Mouse (Mus musculus) gastrocnemius, adult 2 months (tissue): ENCODE measurements around the gene Gm17490. TPM values are rescaled to one million over a fixed set of nuclear protein-coding genes. Genes with fewer than 3 reads are reported as not detected.
"Not testable (repeated sequence)": the region's sequence is repeated elsewhere in the genome, so short reads cannot be mapped to it uniquely, and the experiment has no call there.

ENCODE experiments used
- DNase-seq: peaks from one replicate; pipeline ENCODE4 v3.0.0; 2022
- H3K27ac ChIP-seq: fragments of 200-600 bp; 2 replicates; pipeline ENCODE4 v1.8.1; 2022; ENCODE audit warnings: mild to moderate bottlenecking
- H3K4me3 ChIP-seq: fragments of 200-600 bp; 2 replicates; pipeline ENCODE4 v1.8.1; 2022; ENCODE audit warnings: mild to moderate bottlenecking, moderate library complexity
- CTCF ChIP-seq: fragments of 200-600 bp; IDR thresholded peaks from 2 replicates; pipeline ENCODE4 v1.8.1; 2022; ENCODE audit warnings: antibody characterized with exemption, mild to moderate bottlenecking, moderate library complexity
- intact Hi-C: fragments of 180-260 bp; cut with DNase I; formaldehyde crosslinking; loops from one replicate; pipeline ENCODE4 v1.15.1; 2025
- total RNA-seq, 2 experiments: library from RNA; stranded (reverse); gene quantifications; 2 replicates each; pipeline ENCODE4 v1.2.3; 2021

Gene Gm17490
- total RNA-seq, 2 experiments from 2014 or later: not detected

DNA sequence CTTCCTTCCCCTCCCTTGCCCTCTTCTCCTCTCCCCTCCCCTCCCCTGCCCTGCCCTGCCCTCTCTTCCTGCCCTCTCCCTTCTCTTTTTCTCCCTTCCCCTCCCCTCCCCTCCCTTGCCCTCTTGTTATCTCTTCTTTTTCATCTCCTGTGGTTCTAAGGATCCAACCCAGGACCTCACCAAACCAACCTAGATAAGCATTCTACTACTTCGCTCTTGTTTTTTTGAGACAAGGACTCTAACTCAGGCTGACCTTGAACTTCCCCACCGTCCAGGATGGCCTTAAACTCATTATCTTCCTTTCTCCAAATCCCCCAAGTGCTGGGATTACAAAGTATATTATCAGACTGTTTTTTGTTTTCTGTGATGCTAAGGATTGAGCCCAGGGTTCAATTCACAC lies 26.7 kb upstream of the Gm17490 start:
- Histone ChIP-seq H3K27ac (no peak overlapping the region), H3K4me3 (no peak overlapping the region)
- no peak for TF ChIP-seq CTCF
- DNase-seq: no peak
- intact Hi-C loops: no loop called here

- Histone ChIP-seq H3K27ac (no peak overlapping the region), H3K4me3 (no peak overlapping the region)
- no peak for TF ChIP-seq CTCF
- intact Hi-C loops: no loop called here
- no peak for DNase-seq
Measured at GRCm38 (mm10) chr2:11652196-11652595, 26.1 kb upstream of the Gm17490 start.

DNA sequence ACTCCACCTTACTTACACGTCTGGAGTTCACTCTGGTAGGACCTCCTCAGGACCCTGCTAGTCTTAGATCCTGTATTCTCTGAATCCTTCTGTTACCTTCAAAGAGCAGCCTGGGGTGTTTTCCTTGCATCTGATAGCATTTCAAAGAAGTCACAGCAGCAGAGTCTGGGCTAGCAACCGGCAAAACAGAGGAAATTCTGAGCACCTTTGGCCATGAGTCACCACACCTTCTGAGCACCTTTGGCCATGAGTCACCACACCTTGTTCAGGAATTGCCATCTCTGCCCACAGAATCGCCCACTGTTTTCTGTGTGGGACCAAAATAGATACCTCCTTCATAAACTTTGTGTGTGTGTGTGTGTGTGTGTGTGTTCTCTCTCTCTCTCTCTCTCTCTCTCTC lies 25.4 kb upstream of the Gm17490 start:
- no peak for TF ChIP-seq CTCF
- no peak overlapping the region for H3K4me3 ChIP-seq
- no peak overlapping the region for H3K27ac ChIP-seq
- no peak for DNase-seq
- intact Hi-C loops: no loop called here

GRCm38 (mm10) chr2:11645297-11645696 lies 19.2 kb upstream of the Gm17490 start:
- intact Hi-C loops: no loop called here
- no peak for TF ChIP-seq CTCF
- no peak overlapping the region for H3K4me3 ChIP-seq

GRCm38 (mm10) chr2:11644057-11644456 lies 18.0 kb upstream of the Gm17490 start:
- no peak for TF ChIP-seq CTCF
- no peak for DNase-seq
- Histone ChIP-seq H3K27ac (no peak overlapping the region), H3K4me3 (no peak overlapping the region)
- intact Hi-C loops: no loop called here

More at GRCm38 (mm10) chr2:11645297-11645696, 19.2 kb upstream of the Gm17490 start:
- DNase-seq: no peak
- no peak overlapping the region; the same call in 1 of the 2 replicates for H3K27ac ChIP-seq

DNA sequence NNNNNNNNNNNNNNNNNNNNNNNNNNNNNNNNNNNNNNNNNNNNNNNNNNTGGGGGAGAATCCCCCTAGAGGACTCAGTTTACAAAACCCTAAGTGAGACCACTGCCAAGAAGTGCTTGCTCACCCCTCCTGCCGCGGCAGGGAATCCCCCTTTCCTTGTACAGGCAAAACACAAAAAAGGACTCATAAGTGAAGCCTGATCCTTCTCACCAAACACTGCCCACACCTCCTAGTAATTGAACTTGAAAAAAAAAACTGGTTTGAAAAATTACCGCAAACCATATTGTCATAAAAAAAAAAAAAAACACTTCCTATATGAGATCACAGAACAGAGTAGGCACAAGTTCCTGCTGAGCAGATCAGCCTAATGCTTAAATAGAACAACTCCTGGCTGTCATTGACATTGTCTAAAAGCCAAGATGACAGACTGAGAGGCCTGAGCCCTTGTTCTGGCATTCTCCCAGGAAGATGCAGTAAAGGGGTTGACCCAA lies 16.4 kb upstream of the Gm17490 start, which contains the start of gene Il2ra:
TSS of gene Il2ra (plus strand) at position 357 of the 491 bp plus-strand sequence.
- Histone ChIP-seq H3K4me3 (no peak within 1 kb of the TSS), H3K27ac (0 out of 2 replicates have a peak within 1 kb of the TSS, but pooled peaks have one; percentile 28)
- no peak for TF ChIP-seq CTCF
- intact Hi-C loops: no loop called here
- no peak for DNase-seq

- no peak overlapping the region for H3K4me3 ChIP-seq
- intact Hi-C loops: no loop called here
- TF ChIP-seq CTCF: no peak
- H3K27ac ChIP-seq: no peak overlapping the region
- no peak for DNase-seq
Measured at GRCm38 (mm10) chr2:11637115-11637514, 11.1 kb upstream of the Gm17490 start.

DNA sequence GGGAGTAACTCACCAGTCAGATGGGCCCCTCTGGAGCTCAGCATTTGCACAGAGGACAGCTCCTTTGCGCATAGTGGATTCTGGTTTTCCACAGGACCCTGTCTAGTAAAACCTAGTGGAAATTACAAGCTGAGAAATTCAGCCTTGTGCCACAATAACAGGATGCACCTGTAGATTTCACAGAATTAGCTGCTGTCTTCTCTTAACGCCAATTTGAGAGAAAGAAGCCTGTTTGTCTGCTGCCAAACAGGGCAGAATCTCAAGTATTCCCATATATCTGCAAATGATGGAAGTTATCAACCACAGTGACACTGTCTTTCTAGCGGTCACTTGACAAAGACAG lies 10.0 kb upstream of the Gm17490 start:
- H3K27ac ChIP-seq: no peak overlapping the region
- no peak for DNase-seq
- intact Hi-C loops: no loop called here

DNA sequence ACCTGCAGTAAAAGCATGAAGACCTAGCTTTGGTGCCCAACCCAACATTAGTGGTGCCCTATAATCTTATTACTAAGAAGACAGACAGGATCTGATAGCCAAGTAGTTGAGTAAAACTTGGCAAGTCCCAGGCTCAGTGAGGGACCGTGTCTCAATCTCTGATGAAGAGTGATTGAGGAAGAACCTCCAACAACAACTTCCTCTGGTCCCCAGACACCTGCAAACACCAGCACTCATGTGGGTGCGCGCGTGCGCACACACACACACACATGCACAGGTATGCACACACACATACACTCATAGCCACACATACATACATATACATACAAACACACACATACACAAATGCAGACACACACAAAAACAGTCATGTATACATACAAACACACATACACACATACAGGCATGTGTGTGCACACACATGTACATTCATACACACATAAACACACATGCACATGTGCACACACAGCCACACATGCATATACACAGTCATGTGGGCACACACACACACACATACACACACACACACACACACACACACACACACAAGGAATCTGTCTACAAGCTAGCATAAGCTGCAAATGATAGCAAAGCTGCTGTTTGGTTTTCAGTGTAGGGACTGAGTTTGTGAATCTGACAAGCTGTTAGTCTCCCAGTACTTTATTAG lies 9.5 kb upstream of the Gm17490 start:
- no peak overlapping the region for H3K27ac ChIP-seq
- H3K4me3 ChIP-seq: no peak overlapping the region
- intact Hi-C loops: no loop called here
- TF ChIP-seq CTCF: no peak
- no peak for DNase-seq

More for the DNA sequence above, 10.0 kb upstream of the Gm17490 start:
- no peak for TF ChIP-seq CTCF
- H3K4me3 ChIP-seq: no peak overlapping the region

DNA sequence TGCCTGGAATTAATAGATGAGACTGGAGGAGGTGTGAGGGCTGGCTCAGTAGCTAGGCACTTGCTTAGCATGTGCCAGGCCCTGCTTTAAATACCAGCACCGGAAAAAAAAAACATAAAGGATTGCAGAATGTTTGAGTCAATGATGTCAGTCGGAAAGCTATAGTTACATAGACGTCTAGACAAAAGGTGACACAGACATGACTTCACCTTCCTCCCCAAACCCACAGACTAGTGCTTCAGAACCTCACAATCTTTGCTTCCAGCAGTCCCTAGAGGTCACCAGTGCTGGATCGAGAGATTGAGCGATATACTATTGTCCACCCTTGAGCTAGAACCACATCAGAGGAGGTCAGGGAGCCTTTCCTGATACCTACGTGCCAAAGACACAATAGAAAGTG lies 9.0 kb upstream of the Gm17490 start:
- H3K27ac ChIP-seq: no peak overlapping the region
- H3K4me3 ChIP-seq: no peak overlapping the region
- intact Hi-C loops: no loop called here
- no peak for DNase-seq
- TF ChIP-seq CTCF: no peak

DNA sequence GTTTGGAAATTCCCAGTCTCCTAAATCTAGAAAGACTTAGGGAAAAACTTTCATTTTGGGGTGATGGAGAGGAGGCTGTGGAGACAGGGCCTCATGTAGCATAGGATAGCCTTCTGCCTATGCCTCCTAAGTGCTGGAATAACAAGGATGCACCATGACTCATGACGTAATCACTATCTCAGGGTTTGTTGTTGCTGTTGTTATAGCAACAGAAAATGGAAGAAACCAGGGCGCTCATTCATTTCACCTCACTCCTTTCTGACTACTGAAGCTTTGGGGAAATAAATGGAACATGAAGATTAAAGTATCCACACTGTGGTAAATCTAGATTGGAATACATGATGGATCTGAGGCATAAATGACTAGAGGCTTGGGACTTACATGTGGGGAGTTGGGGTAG lies 2.3 kb downstream of the Gm17490 start:
- no peak for DNase-seq
- Histone ChIP-seq H3K4me3 (no peak overlapping the region), H3K27ac (no peak overlapping the region)
- intact Hi-C loops: no loop called here
- TF ChIP-seq CTCF: no peak

DNA sequence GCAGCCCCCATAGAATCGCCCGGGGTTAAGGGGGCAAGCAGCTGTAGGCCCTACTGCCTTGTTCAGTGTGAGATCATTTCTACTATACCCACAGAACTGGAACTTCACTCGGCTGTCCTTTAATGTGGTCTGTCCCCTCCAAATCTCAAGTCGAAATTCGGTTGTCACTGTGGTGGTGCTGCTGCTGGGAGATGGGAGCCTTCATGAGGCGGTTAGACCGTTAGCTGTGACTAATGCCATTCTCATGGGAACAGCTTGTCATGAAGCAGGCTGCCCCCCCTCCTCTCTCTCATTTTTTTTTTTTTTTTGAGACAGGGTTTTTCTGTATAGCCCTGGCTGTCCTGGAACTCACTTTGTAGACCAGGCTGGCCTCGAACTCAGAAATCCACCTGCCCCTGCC lies 2.9 kb downstream of the Gm17490 start:
- Histone ChIP-seq H3K4me3 (no peak overlapping the region), H3K27ac (no peak overlapping the region)
- no peak for TF ChIP-seq CTCF
- DNase-seq: no peak
- intact Hi-C loops: no loop called here

DNA sequence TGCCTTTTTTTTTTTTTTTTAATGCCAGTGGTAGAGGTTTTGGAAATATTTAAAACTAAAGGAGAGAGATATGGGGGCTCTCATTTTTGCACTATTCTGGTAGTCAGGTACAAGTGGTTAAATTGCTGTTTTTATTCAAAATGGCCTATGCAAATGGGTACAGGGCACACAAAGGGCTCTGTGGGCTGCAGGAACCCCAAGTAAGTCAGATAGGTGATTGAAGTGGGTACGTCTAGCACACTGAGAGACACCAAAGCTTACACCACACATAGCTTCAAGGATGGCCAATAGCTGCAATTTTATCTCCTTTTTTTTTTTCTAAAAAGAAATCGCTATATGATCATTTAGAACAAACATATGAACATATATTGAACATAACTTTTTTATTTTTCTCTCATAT lies 6.5 kb downstream of the Gm17490 start:
- intact Hi-C loops: no loop called here
- Histone ChIP-seq H3K4me3 (no peak overlapping the region), H3K27ac (no peak overlapping the region)
- no peak for DNase-seq
- no peak for TF ChIP-seq CTCF

GRCm38 (mm10) chr2:11616846-11617245 lies 9.2 kb downstream of the Gm17490 start:
- Histone ChIP-seq H3K4me3 (no peak overlapping the region), H3K27ac (no peak overlapping the region)
- TF ChIP-seq CTCF: no peak
- intact Hi-C loops: no loop called here
- no peak for DNase-seq

DNA sequence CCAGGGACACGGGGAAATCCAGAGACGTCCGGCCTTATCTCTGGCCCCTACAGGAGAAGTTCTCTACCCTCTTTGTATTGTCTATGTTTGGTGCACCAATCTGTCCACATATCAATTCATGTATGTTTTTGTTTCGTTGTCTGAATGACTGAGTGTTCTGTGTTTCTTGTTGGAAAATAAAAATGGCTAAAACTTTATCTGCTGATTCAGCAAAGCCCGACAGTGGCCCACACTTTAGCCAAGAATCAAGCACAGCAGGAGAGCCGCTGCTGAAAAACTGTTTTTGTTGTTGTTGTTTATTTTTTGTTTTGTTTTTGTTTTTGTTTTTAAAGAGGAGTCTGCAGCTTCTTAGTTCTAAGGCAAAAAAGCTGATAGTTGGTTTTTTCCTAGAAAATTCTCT lies 13.1 kb downstream of the Gm17490 start:
- DNase-seq, intact Hi-C loops, H3K27ac ChIP-seq, H3K4me3 ChIP-seq: not testable (repeated sequence)

DNA sequence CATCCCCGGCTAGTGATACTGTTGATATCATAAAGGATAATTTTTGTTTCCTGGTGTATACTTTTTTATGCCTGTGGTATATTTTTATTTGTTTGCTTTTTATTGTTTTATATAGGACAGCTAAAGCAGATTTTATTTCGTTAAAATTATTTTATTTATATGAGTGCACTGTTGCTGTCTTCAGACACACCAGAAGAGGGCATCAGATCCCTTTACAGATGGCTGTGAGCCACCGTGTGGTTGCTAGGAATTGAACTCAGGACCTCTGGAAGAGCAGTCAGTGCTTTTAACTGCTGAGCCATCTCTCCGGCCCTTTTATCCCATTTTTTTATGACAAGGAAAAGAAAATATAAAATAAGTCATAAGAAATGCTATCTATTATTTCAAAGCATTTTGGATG lies 19.3 kb downstream of the Gm17490 start:
- not testable (repeated sequence) for H3K4me3 ChIP-seq, H3K27ac ChIP-seq, DNase-seq
- intact Hi-C loops: loop anchor here (10.0 kb wide), 2 partner anchors 98 to 168 kb away; partner anchors contain the start of genes Ankrd16, Fbh1 and Il15ra
